Mouse (Mus musculus) stomach, embryonic 14.5 days (tissue): ENCODE results near the gene Crim1. TPM values are rescaled to one million over a fixed set of nuclear protein-coding genes. Genes with fewer than 3 reads are reported as not detected.
A peak's percentile ranks its signal among the peaks of the same experiment; 100 is the strongest.

ENCODE experiments used
- ATAC-seq: fragments of 200-750 bp; cut with Nextera tagmentation; 2 replicates; pipeline ENCODE4 v1.8.0; 2017; ENCODE audit warnings: low read depth, moderate TSS enrichment; ENCODE audit not compliant: insufficient number of reproducible peaks, insufficient read depth, low FRiP score
- H3K27ac ChIP-seq: fragments of 300-500 bp; sonication (generic); 2 replicates; pipeline ENCODE4 v1.5.1; 2014; ENCODE audit warnings: mild to moderate bottlenecking, low read length, moderate library complexity, mixed read lengths
- H3K27me3 ChIP-seq: fragments of 300-500 bp; sonication (generic); 2 replicates; pipeline ENCODE4 v1.6.1; 2014; ENCODE audit warnings: low read length, control low read depth, mixed read lengths; ENCODE audit not compliant: control insufficient read depth, insufficient read depth
- H3K36me3 ChIP-seq: fragments of 300-500 bp; sonication (generic); 2 replicates; pipeline ENCODE4 v1.6.1; 2014; ENCODE audit warnings: mild to moderate bottlenecking, control low read depth, low read length, moderate library complexity, mixed read lengths; ENCODE audit not compliant: control insufficient read depth, insufficient read depth
- H3K4me1 ChIP-seq: fragments of 300-500 bp; sonication (generic); 2 replicates; pipeline ENCODE4 v1.6.1; 2014; ENCODE audit warnings: low read length, control low read depth, mixed read lengths; ENCODE audit not compliant: control insufficient read depth, insufficient read depth
- H3K4me2 ChIP-seq: fragments of 300-500 bp; sonication (generic); replicated peaks from 2 replicates; pipeline ENCODE4 v1.6.1; 2014; ENCODE audit warnings: low read depth, low read length, control low read depth
- H3K4me3 ChIP-seq: fragments of 300-500 bp; sonication (generic); 2 replicates; pipeline ENCODE4 v1.5.1; 2014; ENCODE audit warnings: low read depth, low read length, control low read depth
- H3K9ac ChIP-seq: fragments of 300-500 bp; sonication (generic); replicated peaks from 2 replicates; pipeline ENCODE4 v1.6.1; 2014; ENCODE audit warnings: low read depth, mild to moderate bottlenecking, control low read depth, low read length, moderate library complexity, mixed read lengths
- H3K9me3 ChIP-seq: fragments of 300-500 bp; sonication (generic); 2 replicates; pipeline ENCODE4 v1.6.1; 2016; ENCODE audit warnings: low read depth, low read length, control low read depth; ENCODE audit not compliant: control insufficient read depth
- WGBS: fragments of 180-500 bp; shearing (Covaris S2); extraction: QIAGEN DNeasy Blood & Tissue Kit; methylation state at CpG from one replicate; pipeline ENCODE4 v1.1.7; 2014; 5-methylcytosine and 5-hydroxymethylcytosine counted together
- polyA plus RNA-seq: library from polyadenylated mRNA; unstranded; fragments of >200 nt; fragmentation: Nextera tagmentation; extraction: Ambion mirVana; gene quantifications from 2 replicates; pipeline ENCODE4 v1.2.1, GENCODE M21; 2014

Gene Crim1
- polyA plus RNA-seq, 1 experiment from 2014 or later, result 4.9 TPM

DNA sequence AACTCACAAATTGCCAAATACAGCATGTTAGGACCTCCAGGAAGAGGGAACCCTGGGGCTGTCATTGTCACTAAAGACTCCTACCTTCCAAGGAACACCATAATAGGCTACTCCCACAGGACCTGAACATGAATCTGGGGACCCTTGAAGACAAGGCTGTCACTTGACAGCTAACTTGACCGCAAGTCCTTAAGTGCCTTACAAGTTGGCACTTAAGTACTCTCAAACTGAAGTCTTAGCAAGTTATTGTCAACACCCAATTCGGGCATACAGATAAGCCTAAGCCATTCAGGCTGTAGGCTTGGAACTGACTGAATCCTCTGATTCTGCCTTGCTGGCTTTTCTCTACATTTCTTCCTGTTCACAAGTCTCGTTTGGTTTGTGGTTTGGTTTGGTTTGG lies 118.8 kb downstream of the Crim1 start:
- no peak overlapping the region for H3K4me3 ChIP-seq
- no peak overlapping the region for H3K9ac ChIP-seq
- H3K27me3 ChIP-seq, result no peaks in the 10 kb centered on the region
- H3K9me3 ChIP-seq, result no peaks in the 10 kb centered on the region
- 71% methylated on average over 3 of the region's 3 CpGs for WGBS
- H3K36me3 ChIP-seq, result peaks cover 8% of the 10 kb centered on the region
- no peak overlapping the region for H3K27ac ChIP-seq
- peaks cover 7% of the 10 kb centered on the region; the same call in 1 of the 2 replicates for H3K4me1 ChIP-seq
- no peak for ATAC-seq
- no peak overlapping the region for H3K4me2 ChIP-seq

DNA sequence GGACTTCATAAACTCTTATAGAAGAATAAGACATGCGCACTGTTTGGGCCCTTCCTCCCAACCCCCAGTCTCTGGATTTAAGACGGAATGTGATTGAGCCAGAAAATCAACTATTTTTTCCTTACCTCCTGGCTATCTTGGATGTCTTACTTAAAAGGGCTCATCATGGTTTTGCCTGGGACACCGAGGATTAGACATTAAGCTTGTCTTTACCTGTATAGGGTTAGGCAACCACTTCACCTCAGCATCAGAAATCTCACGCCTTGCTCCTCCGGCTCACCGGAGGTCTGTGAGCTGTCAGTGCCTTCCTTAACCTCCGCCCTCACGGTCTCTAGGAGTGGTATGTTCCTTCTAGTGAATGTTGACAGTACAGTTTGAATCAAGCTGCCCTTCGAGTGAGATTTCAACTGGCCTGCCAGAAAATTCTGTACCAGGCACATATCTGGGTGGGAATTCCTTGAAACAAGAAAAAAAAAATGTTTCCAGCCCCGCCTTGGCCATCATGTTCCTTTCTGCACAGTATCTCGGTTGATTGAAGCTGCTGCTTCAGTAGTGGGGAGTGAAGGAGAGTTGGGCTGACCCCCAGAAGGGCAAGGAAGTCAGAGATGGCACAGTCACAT lies 121.3 kb downstream of the Crim1 start:
- H3K9ac ChIP-seq, result no peak overlapping the region
- no peaks in the 10 kb centered on the region for H3K27me3 ChIP-seq
- peaks cover 7% of the 10 kb centered on the region; the same call in 1 of the 2 replicates for H3K4me1 ChIP-seq
- no peak overlapping the region for H3K4me2 ChIP-seq
- 71% methylated on average over 11 of the region's 11 CpGs for WGBS
- no peak overlapping the region for H3K27ac ChIP-seq
- H3K9me3 ChIP-seq, result no peaks in the 10 kb centered on the region
- H3K4me3 ChIP-seq, result no peak overlapping the region
- ATAC-seq, result no peak
- H3K36me3 ChIP-seq, result peaks cover 3% of the 10 kb centered on the region

DNA sequence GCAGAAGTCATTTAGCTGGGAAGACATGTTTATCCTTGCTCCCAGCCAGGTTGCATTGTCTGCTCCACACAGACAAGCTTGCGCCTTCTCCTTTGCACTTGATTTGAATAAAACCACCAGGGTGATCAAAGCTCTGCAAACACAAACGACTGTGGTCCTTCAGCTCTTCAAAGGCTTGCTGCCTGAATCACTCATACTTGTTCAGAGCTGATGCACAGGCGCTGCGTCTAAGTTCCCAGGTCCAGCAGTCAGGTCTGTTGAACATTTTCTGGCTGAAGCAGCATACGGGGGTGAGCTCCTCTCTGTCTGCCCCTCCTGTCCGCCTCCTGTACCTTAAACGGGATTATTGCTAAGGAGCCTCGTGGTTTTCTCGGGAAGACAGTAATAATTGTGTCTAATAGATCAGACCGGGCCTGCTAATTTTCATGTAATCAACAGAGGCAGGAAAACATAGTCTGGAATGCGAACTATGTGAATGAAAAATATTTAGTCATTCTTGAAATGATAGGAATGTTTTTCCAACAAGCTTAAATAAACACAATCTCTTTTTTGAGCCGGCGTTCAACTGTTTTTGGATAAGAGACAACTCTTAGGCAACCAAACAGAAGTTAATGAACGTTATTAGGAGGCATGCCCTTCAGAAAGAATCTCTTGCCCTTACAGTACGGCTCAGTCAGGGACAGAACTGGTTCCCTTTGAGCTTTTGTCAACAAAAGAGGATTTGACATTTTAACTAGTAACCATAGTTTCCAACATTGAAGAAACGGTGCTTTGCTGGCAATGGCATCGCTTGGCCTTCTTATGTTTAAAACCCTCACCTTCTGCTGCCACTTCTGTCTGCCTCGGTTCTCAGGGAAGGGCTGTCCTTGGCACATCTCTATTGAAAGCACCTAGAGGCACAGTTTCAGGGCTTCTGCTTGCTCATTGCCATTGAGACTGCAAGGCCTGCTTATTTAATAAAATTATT lies 122.6 kb downstream of the Crim1 start:
- 24% methylated on average over 18 of the region's 18 CpGs for WGBS
- H3K36me3 ChIP-seq, result peaks cover 3% of the 10 kb centered on the region
- ATAC-seq, result no peak
- H3K27me3 ChIP-seq, result no peaks in the 10 kb centered on the region
- no peak overlapping the region for H3K4me3 ChIP-seq
- H3K4me1 ChIP-seq, result peaks cover 7% of the 10 kb centered on the region; the same call in 1 of the 2 replicates
- no peaks in the 10 kb centered on the region for H3K9me3 ChIP-seq
- no peak overlapping the region for H3K9ac ChIP-seq
- H3K27ac ChIP-seq, result no peak overlapping the region; the same call in 1 of the 2 replicates
- no peak overlapping the region for H3K4me2 ChIP-seq

DNA sequence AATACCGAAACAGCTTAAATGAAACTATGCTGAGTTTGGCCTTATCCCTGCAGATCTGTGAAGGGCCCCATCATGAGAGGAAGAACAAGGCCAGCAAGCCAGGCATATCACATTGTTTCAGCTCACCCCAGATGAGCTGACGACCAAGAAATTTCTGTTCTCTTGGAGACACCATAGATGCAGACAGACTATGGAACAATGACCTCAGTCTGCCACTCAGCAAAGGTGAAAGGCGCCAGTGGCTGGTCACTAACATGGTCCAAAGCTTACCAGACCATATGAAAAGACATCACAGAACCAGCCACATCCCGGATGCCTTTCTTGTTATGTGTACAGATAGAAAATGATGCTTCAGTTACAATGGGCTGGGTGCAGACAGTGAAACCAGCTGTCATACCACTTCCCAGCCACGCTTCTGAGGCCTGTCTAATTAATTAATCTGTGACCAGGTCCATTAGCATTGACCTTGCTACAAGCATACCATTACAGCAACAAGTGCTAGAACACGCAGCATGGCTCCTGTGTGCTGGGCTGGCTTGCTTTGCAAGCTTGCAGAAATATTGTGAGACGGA lies 125.8 kb downstream of the Crim1 start:
- no peak for ATAC-seq
- no peaks in the 10 kb centered on the region for H3K9me3 ChIP-seq
- H3K36me3 ChIP-seq, result peaks cover 3% of the 10 kb centered on the region; the same call in 1 of the 2 replicates
- H3K4me3 ChIP-seq, result no peak overlapping the region
- 81% methylated on average over 7 of the region's 7 CpGs for WGBS
- no peak overlapping the region for H3K9ac ChIP-seq
- H3K27me3 ChIP-seq, result no peaks in the 10 kb centered on the region
- no peak overlapping the region; the same call in 1 of the 2 replicates for H3K27ac ChIP-seq
- H3K4me2 ChIP-seq, result no peak overlapping the region
- peaks cover 7% of the 10 kb centered on the region; the same call in 1 of the 2 replicates for H3K4me1 ChIP-seq

DNA sequence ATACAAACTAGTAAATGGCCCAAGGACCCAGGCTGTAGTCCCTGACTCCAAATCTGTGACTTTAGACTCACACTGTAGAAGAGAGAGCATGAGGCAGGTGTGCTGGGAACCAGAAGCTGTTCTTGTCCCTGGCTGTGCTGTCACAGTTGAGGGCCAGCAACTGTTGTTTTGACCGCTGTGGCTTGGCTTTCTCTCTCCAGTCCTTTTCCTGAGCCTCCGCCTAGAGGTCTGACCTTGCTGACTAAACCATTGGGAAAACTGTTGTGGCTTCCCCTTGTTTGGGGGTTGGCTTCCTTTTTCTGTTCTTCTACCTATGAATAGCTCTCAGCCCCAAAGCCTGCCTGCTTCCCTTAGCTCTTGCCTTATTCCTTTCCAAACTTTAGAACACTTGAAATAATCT lies 126.3 kb downstream of the Crim1 start:
- no peak overlapping the region; the same call in 1 of the 2 replicates for H3K27ac ChIP-seq
- no peak overlapping the region for H3K4me2 ChIP-seq
- no peak overlapping the region for H3K9ac ChIP-seq
- H3K4me3 ChIP-seq, result no peak overlapping the region
- H3K9me3 ChIP-seq, result no peaks in the 10 kb centered on the region
- 77% methylated on average over 2 of the region's 2 CpGs for WGBS
- ATAC-seq, result no peak
- peaks cover 3% of the 10 kb centered on the region; the same call in 1 of the 2 replicates for H3K36me3 ChIP-seq
- H3K4me1 ChIP-seq, result peaks cover 7% of the 10 kb centered on the region; the same call in 1 of the 2 replicates
- no peaks in the 10 kb centered on the region for H3K27me3 ChIP-seq

DNA sequence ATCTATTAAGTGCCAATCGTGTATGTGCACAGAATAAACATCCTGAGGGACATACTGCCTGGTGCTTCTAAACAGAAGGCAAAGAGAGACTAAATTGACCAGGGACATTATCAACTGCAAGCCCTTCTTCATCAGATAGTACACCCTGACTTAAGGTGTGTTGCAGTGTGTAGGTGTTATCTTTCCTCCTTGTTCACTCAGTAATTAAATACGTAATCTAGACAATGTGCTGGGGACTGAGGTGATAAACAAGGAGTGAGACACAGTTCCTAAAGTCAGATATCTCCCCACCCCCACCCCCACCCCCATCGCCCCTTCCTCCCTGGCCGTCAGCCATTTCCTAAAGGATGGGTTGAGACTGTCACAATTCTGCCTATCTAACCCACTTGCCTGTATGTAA lies 127.1 kb downstream of the Crim1 start:
- Histone ChIP-seq H3K4me3 (no peak overlapping the region), H3K9ac (no peak overlapping the region), H3K27me3 (no peaks in the 10 kb centered on the region), H3K27ac (no peak overlapping the region), H3K36me3 (peaks cover 3% of the 10 kb centered on the region; the same call in 1 of the 2 replicates), H3K9me3 (no peaks in the 10 kb centered on the region), H3K4me2 (no peak overlapping the region), H3K4me1 (peaks cover 6% of the 10 kb centered on the region; the same call in 1 of the 2 replicates)
- 47% methylated on average over 4 of the region's 4 CpGs for WGBS
- ATAC-seq, result no peak

DNA sequence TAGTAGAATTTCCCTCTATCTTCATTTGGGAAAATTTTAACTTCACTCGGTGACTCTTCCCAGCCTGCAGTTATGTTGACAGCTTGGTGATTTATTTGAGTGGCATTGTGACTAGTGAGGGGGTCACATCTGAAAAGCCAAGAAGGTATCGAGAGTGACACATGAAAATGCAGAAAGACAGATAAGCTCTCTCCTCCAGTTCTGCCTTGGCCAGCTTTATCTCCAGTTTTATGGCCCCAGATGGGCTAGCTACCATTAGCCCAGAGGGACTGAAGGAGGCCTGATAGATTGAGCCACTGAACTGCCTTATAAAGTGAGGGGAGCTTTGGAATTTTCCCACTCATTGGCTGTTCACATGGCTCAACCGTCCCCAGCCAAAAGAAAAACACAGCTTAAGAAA lies 128.2 kb downstream of the Crim1 start:
- H3K4me1 ChIP-seq, result no peaks in the 10 kb centered on the region
- peak; percentile 10; the same call in 1 of the 2 replicates for ATAC-seq
- H3K4me2 ChIP-seq, result no peak overlapping the region
- peak overlapping the region; percentile 15; the same call in 1 of the 2 replicates for H3K27ac ChIP-seq
- no peaks in the 10 kb centered on the region for H3K9me3 ChIP-seq
- no peaks in the 10 kb centered on the region for H3K27me3 ChIP-seq
- WGBS, result 16% methylated on average over 3 of the region's 3 CpGs
- no peak overlapping the region for H3K9ac ChIP-seq
- peaks cover 3% of the 10 kb centered on the region; the same call in 1 of the 2 replicates for H3K36me3 ChIP-seq
- H3K4me3 ChIP-seq, result no peak overlapping the region

DNA sequence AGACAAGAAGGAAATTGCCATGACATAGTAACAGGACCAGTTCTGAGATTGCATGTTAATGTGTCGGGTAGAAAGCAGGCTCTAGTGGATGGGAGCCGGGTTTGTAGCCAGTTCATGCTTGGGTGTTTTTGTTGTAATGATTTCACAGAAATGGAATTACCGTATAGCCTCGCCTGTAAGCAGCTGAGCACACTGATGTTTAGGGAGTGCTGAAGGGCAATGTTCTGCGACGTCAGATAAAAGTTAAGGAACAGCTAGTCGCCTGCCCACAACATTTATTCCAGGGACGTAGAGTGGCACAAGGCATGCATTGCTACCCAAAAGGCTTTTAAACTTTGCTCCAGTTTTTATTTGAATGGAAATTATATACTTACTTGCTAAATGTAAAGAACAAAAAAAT lies 131.4 kb downstream of the Crim1 start:
- H3K4me2 ChIP-seq, result no peak overlapping the region
- ATAC-seq, result no peak
- H3K27me3 ChIP-seq, result no peaks in the 10 kb centered on the region
- H3K9ac ChIP-seq, result no peak overlapping the region
- no peaks in the 10 kb centered on the region for H3K4me1 ChIP-seq
- H3K36me3 ChIP-seq, result peaks cover 4% of the 10 kb centered on the region; the same call in 1 of the 2 replicates
- H3K27ac ChIP-seq, result no peak overlapping the region
- WGBS, result 85% methylated on average over 8 of the region's 8 CpGs
- H3K9me3 ChIP-seq, result no peaks in the 10 kb centered on the region
- H3K4me3 ChIP-seq, result no peak overlapping the region
